Mouse (Mus musculus) ES-E14 (cell line): ENCODE measurements at regions not wholly inside any gene's neighbourhood (a gene's known extent, or its start where the extent isn't known, plus 50 kb on each side); places are given as distances from the start of the nearest gene placed in this dataset.

ENCODE experiments used
- HCFC1 ChIP-seq: IDR thresholded peaks from 2 replicates; pipeline ENCODE4 v1.6.1; 2012; ENCODE audit warnings: low read length, inconsistent platforms, borderline replicate concordance; ENCODE audit not compliant: insufficient read depth
- MAFK ChIP-seq: IDR thresholded peaks from 2 replicates; pipeline ENCODE4 v1.6.1; 2014; ENCODE audit warnings: mild to moderate bottlenecking, low read depth, low read length, inconsistent platforms; ENCODE audit not compliant: insufficient read depth
- ZNF384 ChIP-seq: IDR thresholded peaks from 2 replicates; pipeline ENCODE4 v1.6.1; 2012; ENCODE audit warnings: low read depth, low read length, inconsistent platforms

GRCm38 (mm10) chr19:56232269-56232668 is 54.7 kb upstream of the Habp2 start:
- TF ChIP-seq HCFC1 (no peak), MAFK (no peak), ZNF384 (no peak; the same call in 1 of the 2 replicates)
